Mouse (Mus musculus) midbrain, embryonic 13.5 days (tissue): Measurements from ENCODE around the gene Btbd18. TPM values are rescaled to one million over a fixed set of nuclear protein-coding genes. Genes with fewer than 3 reads are reported as not detected.

Experiments
- ATAC-seq: fragments of 200-750 bp; cut with Nextera tagmentation; 2 replicates; pipeline ENCODE4 v1.8.0; 2017; ENCODE audit warnings: mild to moderate bottlenecking, moderate TSS enrichment, moderate library complexity
- H3K27ac ChIP-seq: fragments of 300-500 bp; sonication (generic); 2 replicates; pipeline ENCODE4 v1.5.1; 2015; ENCODE audit warnings: inconsistent platforms, mild to moderate bottlenecking, moderate library complexity
- H3K27me3 ChIP-seq: fragments of 300-500 bp; sonication (generic); 2 replicates; pipeline ENCODE4 v1.6.1; 2015; ENCODE audit warnings: mild to moderate bottlenecking, inconsistent platforms
- H3K36me3 ChIP-seq: fragments of 300-500 bp; sonication (generic); 2 replicates; pipeline ENCODE4 v1.6.1; 2015; ENCODE audit warnings: mild to moderate bottlenecking, inconsistent platforms
- H3K4me1 ChIP-seq: fragments of 300-500 bp; sonication (generic); replicated peaks from 2 replicates; pipeline ENCODE4 v1.6.1; 2015; ENCODE audit warnings: inconsistent platforms
- H3K4me2 ChIP-seq: fragments of 300-500 bp; sonication (generic); replicated peaks from 2 replicates; pipeline ENCODE4 v1.6.1; 2015; ENCODE audit warnings: moderate library complexity, mild to moderate bottlenecking, inconsistent platforms
- H3K4me3 ChIP-seq: fragments of 300-500 bp; sonication (generic); replicated peaks from 2 replicates; pipeline ENCODE4 v1.5.1; 2015; ENCODE audit warnings: mild to moderate bottlenecking, inconsistent platforms
- H3K9ac ChIP-seq: fragments of 300-500 bp; sonication (generic); replicated peaks from 2 replicates; pipeline ENCODE4 v1.6.1; 2015; ENCODE audit warnings: mild to moderate bottlenecking, inconsistent platforms
- H3K9me3 ChIP-seq: fragments of 300-500 bp; sonication (generic); 2 replicates; pipeline ENCODE4 v1.6.1; 2016; ENCODE audit warnings: mild to moderate bottlenecking, inconsistent platforms
- WGBS: fragments of 180-500 bp; shearing (Covaris S2); methylation state at CpG from one replicate; pipeline ENCODE4 v1.1.7; 2015; 5-methylcytosine and 5-hydroxymethylcytosine counted together
- polyA plus RNA-seq: library from polyadenylated mRNA; unstranded; fragments of >200 nt; fragmentation: Nextera tagmentation; extraction: Ambion mirVana; gene quantifications from 2 replicates; pipeline ENCODE4 v1.2.1, GENCODE M21; 2015

Gene Btbd18
- polyA plus RNA-seq, 1 experiment from 2014 or later, result 0.42 TPM

DNA sequence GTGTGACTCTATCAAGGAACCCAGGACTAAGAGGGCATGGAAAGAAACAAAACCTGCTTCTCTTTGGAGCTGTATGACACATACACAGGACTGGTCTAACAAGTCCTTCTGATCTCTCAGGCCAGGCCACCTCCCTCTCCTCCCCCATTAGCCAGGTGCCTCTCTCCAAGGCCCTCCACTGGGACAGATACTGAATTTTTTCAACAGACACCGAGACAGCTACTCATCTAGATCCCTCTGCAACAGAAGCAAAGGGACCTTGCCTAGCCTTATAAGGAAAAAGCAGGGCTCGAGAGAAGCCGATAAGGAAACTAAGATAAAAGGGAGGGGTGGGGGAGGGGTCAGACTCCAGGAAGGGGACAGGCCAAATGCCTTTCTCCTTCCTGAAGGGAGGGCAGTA is 25.9 kb upstream of the Btbd18 start:
- 8% methylated on average over 3 of the region's 3 CpGs for WGBS
- no peak overlapping the region for H3K4me2 ChIP-seq
- no peaks in the 10 kb centered on the region for H3K9me3 ChIP-seq
- peaks cover 53% of the 10 kb centered on the region for H3K4me1 ChIP-seq
- H3K27me3 ChIP-seq, result no peaks in the 10 kb centered on the region
- ATAC-seq, result no peak
- no peak overlapping the region for H3K9ac ChIP-seq
- no peak overlapping the region for H3K4me3 ChIP-seq
- H3K27ac ChIP-seq, result 0 out of 2 replicates have a peak overlapping the region, but pooled peaks have one; percentile 44
- H3K36me3 ChIP-seq, result no peaks in the 10 kb centered on the region

GRCm38 (mm10) chr2:84634006-84634405 is 24.9 kb upstream of the Btbd18 start:
- H3K4me2 ChIP-seq, result no peak overlapping the region
- no peak for ATAC-seq
- no peaks in the 10 kb centered on the region for H3K9me3 ChIP-seq
- H3K27me3 ChIP-seq, result no peaks in the 10 kb centered on the region
- H3K36me3 ChIP-seq, result no peaks in the 10 kb centered on the region
- H3K4me1 ChIP-seq, result peaks cover 63% of the 10 kb centered on the region
- peak overlapping the region; percentile 86 for H3K27ac ChIP-seq
- no peak overlapping the region for H3K9ac ChIP-seq
- no peak overlapping the region for H3K4me3 ChIP-seq
- WGBS, result 88% methylated on average over 4 of the region's 4 CpGs

DNA sequence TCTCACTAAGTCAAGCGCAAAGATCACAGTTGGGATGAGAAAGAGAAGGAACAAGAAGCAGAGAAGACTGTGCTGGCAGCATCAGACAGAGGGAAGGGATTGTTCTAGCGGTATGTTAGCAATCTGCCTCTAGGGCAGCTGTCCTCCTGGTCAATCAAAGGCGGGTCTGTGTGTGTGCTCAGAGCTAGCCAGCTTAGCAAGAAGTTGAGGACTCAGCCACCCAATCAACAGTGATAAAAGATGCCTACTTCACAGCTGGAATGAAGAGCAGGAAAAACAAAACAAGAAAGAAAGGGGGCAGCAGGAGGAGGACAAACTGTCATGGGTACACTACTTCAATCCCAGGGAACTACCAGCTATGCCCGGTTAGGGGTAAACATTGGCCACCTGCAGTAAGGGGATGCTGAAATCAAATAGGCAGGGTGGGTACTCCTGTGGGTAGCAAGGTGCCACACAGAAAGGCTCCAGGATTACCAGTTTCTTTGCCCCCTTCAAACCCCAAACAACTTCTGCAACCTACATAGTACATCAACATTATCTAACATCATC is 23.9 kb upstream of the Btbd18 start:
- H3K4me2 ChIP-seq, result peak overlapping the region; percentile 26
- H3K36me3 ChIP-seq, result no peaks in the 10 kb centered on the region
- H3K4me1 ChIP-seq, result peaks cover 65% of the 10 kb centered on the region
- H3K27me3 ChIP-seq, result no peaks in the 10 kb centered on the region
- peak; percentile 48 for ATAC-seq
- peak overlapping the region; percentile 86 for H3K27ac ChIP-seq
- H3K9ac ChIP-seq, result 0 out of 2 replicates have a peak overlapping the region, but pooled peaks have one; percentile 28
- H3K4me3 ChIP-seq, result no peak overlapping the region
- WGBS, result 25% methylated on average over 4 of the region's 4 CpGs
- H3K9me3 ChIP-seq, result no peaks in the 10 kb centered on the region

- H3K4me2 ChIP-seq, result peak overlapping the region; percentile 26; the same call in 1 of the 2 replicates
- no peak overlapping the region for H3K9ac ChIP-seq
- WGBS, result 3% methylated on average over 2 of the region's 2 CpGs
- peak; percentile 94 for ATAC-seq
- H3K27me3 ChIP-seq, result no peaks in the 10 kb centered on the region
- peaks cover 67% of the 10 kb centered on the region for H3K4me1 ChIP-seq
- H3K36me3 ChIP-seq, result no peaks in the 10 kb centered on the region
- no peak overlapping the region for H3K4me3 ChIP-seq
- no peaks in the 10 kb centered on the region for H3K9me3 ChIP-seq
- peak overlapping the region; percentile 86 for H3K27ac ChIP-seq
Observed at GRCm38 (mm10) chr2:84635611-84636010, 23.3 kb upstream of the Btbd18 start.

- WGBS, result 25% methylated on average over 8 of the region's 8 CpGs
- peaks cover 70% of the 10 kb centered on the region for H3K4me1 ChIP-seq
- H3K4me2 ChIP-seq, result peak overlapping the region; percentile 26; the same call in 1 of the 2 replicates
- no peak overlapping the region for H3K4me3 ChIP-seq
- H3K36me3 ChIP-seq, result no peaks in the 10 kb centered on the region
- H3K27me3 ChIP-seq, result no peaks in the 10 kb centered on the region
- ATAC-seq, result no peak
- no peaks in the 10 kb centered on the region for H3K9me3 ChIP-seq
- H3K9ac ChIP-seq, result no peak overlapping the region
- peak overlapping the region; percentile 86 for H3K27ac ChIP-seq
Observed at GRCm38 (mm10) chr2:84636231-84636741, 22.6 kb upstream of the Btbd18 start.

GRCm38 (mm10) chr2:84637452-84638165 is 21.3 kb upstream of the Btbd18 start:
- Histone ChIP-seq H3K27ac (peak overlapping the region; percentile 51; the same call in 1 of the 2 replicates), H3K4me2 (0 out of 2 replicates have a peak overlapping the region, but pooled peaks have one; percentile 19)
- no peak for ATAC-seq

DNA sequence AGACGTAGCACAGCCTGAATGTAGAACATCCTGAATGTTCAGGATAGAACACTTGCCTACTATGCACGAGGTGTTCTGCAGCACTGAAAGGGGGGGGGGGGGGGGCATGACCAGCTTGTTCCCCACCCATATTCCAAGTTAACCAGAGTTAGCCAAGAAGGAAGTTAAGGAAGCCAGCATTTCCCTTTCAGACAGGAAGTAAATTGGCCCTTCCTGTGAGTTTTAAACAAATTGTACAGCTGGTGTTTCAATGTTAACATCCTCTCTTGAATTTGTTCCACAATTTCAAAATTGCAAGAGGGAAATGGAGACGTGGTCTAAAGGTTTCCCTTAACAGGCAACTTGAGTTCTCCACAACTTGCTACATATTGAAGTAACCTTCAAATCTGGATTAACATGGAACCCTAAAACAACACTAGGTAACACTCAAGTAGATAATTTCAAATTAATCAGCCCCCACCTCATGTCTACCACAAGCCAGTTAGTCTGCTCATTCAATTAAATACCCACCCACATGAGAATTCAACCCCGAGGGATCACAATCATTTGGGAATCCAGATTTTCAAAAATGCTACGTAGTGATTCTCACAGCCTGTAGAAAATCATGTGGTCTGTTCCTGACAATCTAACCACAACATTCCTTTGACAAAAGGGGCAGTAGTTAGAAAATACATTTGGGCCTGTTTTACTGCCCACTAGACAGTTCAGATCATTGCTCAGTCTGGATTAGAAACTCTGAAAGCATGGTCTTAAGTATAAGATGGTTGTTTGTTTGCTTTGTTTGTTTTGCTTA is 20.3 kb upstream of the Btbd18 start:
- H3K36me3 ChIP-seq, result 0 out of 2 replicates have a peak, but pooled peaks cover 4% of the 10 kb centered on the region
- ATAC-seq, result no peak
- H3K4me1 ChIP-seq, result peaks cover 61% of the 10 kb centered on the region

More at GRCm38 (mm10) chr2:84637452-84638165, 21.3 kb upstream of the Btbd18 start:
- 35% methylated on average over 7 of the region's 7 CpGs for WGBS
- Histone ChIP-seq H3K36me3 (0 out of 2 replicates have a peak, but pooled peaks cover 4% of the 10 kb centered on the region), H3K27me3 (no peaks in the 10 kb centered on the region), H3K4me3 (no peak overlapping the region), H3K9ac (no peak overlapping the region), H3K9me3 (no peaks in the 10 kb centered on the region), H3K4me1 (peaks cover 70% of the 10 kb centered on the region)

GRCm38 (mm10) chr2:84640833-84641232 is 18.0 kb upstream of the Btbd18 start:
- Histone ChIP-seq H3K36me3 (0 out of 2 replicates have a peak, but pooled peaks cover 4% of the 10 kb centered on the region), H3K27ac (no peak overlapping the region)
- ATAC-seq, result no peak

More for the DNA sequence above, 20.3 kb upstream of the Btbd18 start:
- Histone ChIP-seq H3K27me3 (no peaks in the 10 kb centered on the region), H3K4me3 (no peak overlapping the region), H3K27ac (peak overlapping the region; percentile 51; the same call in 1 of the 2 replicates), H3K9ac (0 out of 2 replicates have a peak overlapping the region, but pooled peaks have one; percentile 10), H3K4me2 (no peak overlapping the region), H3K9me3 (no peaks in the 10 kb centered on the region)
- 80% methylated on average over 5 of the region's 5 CpGs for WGBS

DNA sequence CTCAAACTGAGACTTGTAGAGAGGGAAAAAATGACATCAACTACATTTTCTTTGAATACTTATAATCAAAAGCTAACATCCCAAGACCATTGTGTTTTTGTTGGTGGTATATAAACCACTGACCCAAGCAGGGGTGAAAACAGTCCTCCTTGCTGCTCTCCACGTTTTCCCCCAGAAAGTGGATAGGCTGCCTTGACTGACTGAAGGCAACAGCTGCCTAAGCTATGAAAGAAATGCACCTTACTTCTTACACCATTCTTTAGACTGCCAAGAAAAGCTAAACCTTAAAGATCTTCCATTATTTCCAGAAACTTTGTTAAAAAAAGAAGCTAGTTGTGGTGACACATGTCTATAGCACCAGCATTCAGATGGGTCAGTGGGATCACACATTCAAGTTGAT is 12.7 kb upstream of the Btbd18 start:
- Histone ChIP-seq H3K27ac (no peak overlapping the region), H3K4me2 (no peak overlapping the region)
- 90% methylated on average over 1 of the region's 1 CpGs for WGBS

More at GRCm38 (mm10) chr2:84640833-84641232, 18.0 kb upstream of the Btbd18 start:
- H3K27me3 ChIP-seq, result no peaks in the 10 kb centered on the region
- H3K4me1 ChIP-seq, result peaks cover 39% of the 10 kb centered on the region
- no peaks in the 10 kb centered on the region for H3K9me3 ChIP-seq
- no peak overlapping the region for H3K4me3 ChIP-seq
- no peak overlapping the region for H3K4me2 ChIP-seq
- H3K9ac ChIP-seq, result no peak overlapping the region

DNA sequence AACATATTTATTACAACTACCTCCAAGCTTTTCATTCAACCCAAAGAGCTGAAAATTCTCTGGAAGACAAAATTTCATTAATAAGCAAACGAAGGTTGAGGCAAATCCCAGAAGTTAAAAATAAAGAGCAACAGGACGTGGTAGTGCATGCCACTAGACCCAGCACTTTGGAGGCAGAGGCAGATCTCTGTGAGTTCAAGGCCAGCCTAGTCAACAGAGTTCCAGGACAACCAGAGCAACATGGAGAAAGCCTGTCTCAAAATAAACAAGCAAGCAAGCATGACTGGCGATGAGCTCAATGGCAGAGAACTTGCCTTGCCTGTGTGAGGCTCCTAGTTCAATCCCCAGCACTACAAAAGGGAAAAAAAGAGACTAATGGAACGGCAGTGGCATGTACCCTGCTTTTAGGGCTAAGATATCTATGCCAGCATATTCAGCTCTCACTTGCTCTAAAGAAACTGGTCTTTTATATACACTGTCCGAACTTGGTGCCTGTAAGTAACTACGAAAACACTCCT is 11.8 kb upstream of the Btbd18 start:
- Histone ChIP-seq H3K36me3 (0 out of 2 replicates have a peak, but pooled peaks cover 2% of the 10 kb centered on the region), H3K4me2 (peak overlapping the region; percentile 83), H3K9ac (no peak overlapping the region), H3K4me1 (peaks cover 36% of the 10 kb centered on the region), H3K9me3 (no peaks in the 10 kb centered on the region), H3K27me3 (no peaks in the 10 kb centered on the region), H3K27ac (0 out of 2 replicates have a peak overlapping the region, but pooled peaks have one; percentile 30), H3K4me3 (peak overlapping the region; percentile 57)
- 95% methylated on average over 6 of the region's 6 CpGs for WGBS
- no peak for ATAC-seq

More for the DNA sequence above, 12.7 kb upstream of the Btbd18 start:
- no peaks in the 10 kb centered on the region for H3K27me3 ChIP-seq
- H3K4me3 ChIP-seq, result no peak overlapping the region
- no peak for ATAC-seq
- no peak overlapping the region for H3K9ac ChIP-seq
- peaks cover 32% of the 10 kb centered on the region for H3K4me1 ChIP-seq
- H3K9me3 ChIP-seq, result no peaks in the 10 kb centered on the region
- H3K36me3 ChIP-seq, result 0 out of 2 replicates have a peak, but pooled peaks cover 4% of the 10 kb centered on the region

DNA sequence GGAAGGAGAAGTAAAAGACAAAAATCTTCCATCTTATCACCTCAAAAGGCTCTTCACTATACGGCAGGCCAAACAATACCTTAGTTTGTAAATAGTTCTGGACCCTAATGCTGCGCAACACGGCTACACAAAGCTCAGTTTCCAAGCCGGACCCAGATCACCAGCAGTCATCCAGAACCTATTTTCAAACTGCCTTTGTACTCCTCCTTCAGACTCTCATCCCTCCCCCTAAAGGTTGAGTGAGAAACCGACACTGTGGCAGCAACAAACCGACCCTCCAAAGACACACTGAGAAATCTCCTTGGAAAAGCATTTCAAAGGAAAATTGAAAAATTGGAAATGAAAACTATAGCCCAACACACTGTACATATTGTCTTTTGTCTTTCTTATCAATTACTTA is 10.5 kb upstream of the Btbd18 start:
- peak overlapping the region; percentile 72 for H3K9ac ChIP-seq
- ATAC-seq, result peak; percentile 21; the same call in 1 of the 2 replicates
- H3K36me3 ChIP-seq, result no peaks in the 10 kb centered on the region
- no peaks in the 10 kb centered on the region for H3K9me3 ChIP-seq
- peak overlapping the region; percentile 53; the same call in 1 of the 2 replicates for H3K27ac ChIP-seq
- peak overlapping the region; percentile 57 for H3K4me3 ChIP-seq
- H3K27me3 ChIP-seq, result no peaks in the 10 kb centered on the region
- peak overlapping the region; percentile 83 for H3K4me2 ChIP-seq
- H3K4me1 ChIP-seq, result peaks cover 36% of the 10 kb centered on the region
- WGBS, result 29% methylated on average over 6 of the region's 6 CpGs
